Mouse (Mus musculus) kidney, adult 2 months (tissue): ENCODE measurements around the gene Pepd.

Source experiments
- CTCF ChIP-seq: fragments of 200-500 bp; conservative IDR thresholded peaks from 2 replicates; pipeline ENCODE4 v1.5.1; 2011; ENCODE audit warnings: low read depth, mild to moderate bottlenecking, control low read depth, low read length, moderate library complexity, mixed read lengths; ENCODE audit not compliant: insufficient read depth, insufficient read length
- POLR2A ChIP-seq: fragments of 200-500 bp; IDR thresholded peaks from one replicate; pipeline ENCODE4 v1.6.1; 2011; ENCODE audit warnings: low read depth, low read length, control low read depth

- TF ChIP-seq CTCF (no peak), POLR2A (no peak)
Measured at GRCm38 (mm10) chr7:35015252-35015651, 103.1 kb downstream of the Pepd start.
